Mouse (Mus musculus) midbrain, postnatal 0 days (tissue): ENCODE results near the gene Ucp2. TPM values are rescaled to one million over a fixed set of nuclear protein-coding genes. Genes with fewer than 3 reads are reported as not detected.

Source experiments
- ATAC-seq: fragments of 200-750 bp; cut with Nextera tagmentation; 2 replicates; pipeline ENCODE4 v1.8.0; 2017; ENCODE audit warnings: moderate number of reproducible peaks, mild to moderate bottlenecking, moderate TSS enrichment, moderate library complexity; ENCODE audit not compliant: low FRiP score
- DNase-seq: peaks from one replicate; pipeline ENCODE4 v3.0.0-alpha.2; 2015; ENCODE audit warnings: low spot score
- H3K27ac ChIP-seq: fragments of 300-500 bp; sonication (generic); 2 replicates; pipeline ENCODE4 v1.5.1; 2014; ENCODE audit warnings: low read depth, mild to moderate bottlenecking, low read length, mixed read lengths
- H3K27me3 ChIP-seq: fragments of 300-500 bp; sonication (generic); 2 replicates; pipeline ENCODE4 v1.6.1; 2014; ENCODE audit warnings: low read length, control low read depth, mixed read lengths; ENCODE audit not compliant: insufficient read depth
- H3K36me3 ChIP-seq: fragments of 300-500 bp; sonication (generic); 2 replicates; pipeline ENCODE4 v1.6.1; 2014; ENCODE audit warnings: low read length, control low read depth, mixed read lengths; ENCODE audit not compliant: insufficient read depth
- H3K4me1 ChIP-seq: fragments of 300-500 bp; sonication (generic); 2 replicates; pipeline ENCODE4 v1.6.1; 2014; ENCODE audit warnings: mild to moderate bottlenecking, control low read depth, antibody characterized with exemption, low read length, mixed read lengths; ENCODE audit not compliant: insufficient read depth
- H3K4me2 ChIP-seq: fragments of 300-500 bp; sonication (generic); 2 replicates; pipeline ENCODE4 v1.6.1; 2014; ENCODE audit warnings: low read depth, mild to moderate bottlenecking, low read length, mixed read lengths; ENCODE audit not compliant: poor library complexity, severe bottlenecking
- H3K4me3 ChIP-seq: fragments of 300-500 bp; sonication (generic); 2 replicates; pipeline ENCODE4 v1.5.1; 2014; ENCODE audit warnings: low read depth, mild to moderate bottlenecking, low read length, moderate library complexity
- H3K9ac ChIP-seq: fragments of 300-500 bp; sonication (generic); replicated peaks from 2 replicates; pipeline ENCODE4 v1.6.1; 2014; ENCODE audit warnings: mild to moderate bottlenecking, low read length, moderate library complexity, mixed read lengths; ENCODE audit not compliant: poor library complexity, severe bottlenecking
- H3K9me3 ChIP-seq: fragments of 300-500 bp; sonication (generic); 2 replicates; pipeline ENCODE4 v1.6.1; 2016; ENCODE audit warnings: low read length, control low read depth
- CTCF ChIP-seq: IDR thresholded peaks from 2 replicates; pipeline ENCODE4 v1.5.1; 2016; ENCODE audit warnings: antibody characterized with exemption, mild to moderate bottlenecking
- WGBS: fragments of 180-500 bp; shearing (Covaris S2); extraction: QIAGEN DNeasy Blood & Tissue Kit; methylation state at CpG from one replicate; pipeline ENCODE4 v1.1.7; 2014; 5-methylcytosine and 5-hydroxymethylcytosine counted together
- polyA plus RNA-seq: library from polyadenylated mRNA; unstranded; fragments of >200 nt; fragmentation: Nextera tagmentation; extraction: Ambion mirVana; gene quantifications from 2 replicates; pipeline ENCODE4 v1.2.1, GENCODE M21; 2015
- total RNA-seq: library from RNA; depleted of rRNA; stranded (reverse); fragments of >200 nt; gene quantifications from 2 replicates; pipeline ENCODE4 v1.2.3, GENCODE M21; 2014

Gene Ucp2
- total and polyA plus RNA-seq, 2 experiments from 2014 or later, result 99.9 to 118 TPM

GRCm38 (mm10) chr7:100465656-100466309 is 27.4 kb upstream of the Ucp2 start:
- no peak overlapping the region for H3K27ac ChIP-seq
- no peak for ATAC-seq

GRCm38 (mm10) chr7:100466781-100467510 is 26.2 kb upstream of the Ucp2 start:
- Histone ChIP-seq H3K9ac (no peak overlapping the region), H3K4me3 (no peak overlapping the region), H3K4me2 (no peak overlapping the region), H3K27ac (no peak overlapping the region), H3K36me3 (peaks cover 23% of the 10 kb centered on the region), H3K9me3 (no peaks in the 10 kb centered on the region), H3K4me1 (no peaks in the 10 kb centered on the region), H3K27me3 (no peaks in the 10 kb centered on the region)
- TF ChIP-seq CTCF, result no peak
- WGBS, result 92% methylated on average over 11 of the region's 11 CpGs
- ATAC-seq (no peak), DNase-seq (no peak)

More at GRCm38 (mm10) chr7:100465656-100466309, 27.4 kb upstream of the Ucp2 start:
- H3K4me3 ChIP-seq, result no peak overlapping the region
- H3K36me3 ChIP-seq, result peaks cover 21% of the 10 kb centered on the region
- no peak overlapping the region for H3K4me2 ChIP-seq
- H3K9me3 ChIP-seq, result no peaks in the 10 kb centered on the region
- H3K27me3 ChIP-seq, result no peaks in the 10 kb centered on the region
- H3K9ac ChIP-seq, result no peak overlapping the region
- no peak for DNase-seq
- WGBS, result 66% methylated on average over 5 of the region's 5 CpGs
- TF ChIP-seq CTCF, result no peak
- H3K4me1 ChIP-seq, result no peaks in the 10 kb centered on the region

DNA sequence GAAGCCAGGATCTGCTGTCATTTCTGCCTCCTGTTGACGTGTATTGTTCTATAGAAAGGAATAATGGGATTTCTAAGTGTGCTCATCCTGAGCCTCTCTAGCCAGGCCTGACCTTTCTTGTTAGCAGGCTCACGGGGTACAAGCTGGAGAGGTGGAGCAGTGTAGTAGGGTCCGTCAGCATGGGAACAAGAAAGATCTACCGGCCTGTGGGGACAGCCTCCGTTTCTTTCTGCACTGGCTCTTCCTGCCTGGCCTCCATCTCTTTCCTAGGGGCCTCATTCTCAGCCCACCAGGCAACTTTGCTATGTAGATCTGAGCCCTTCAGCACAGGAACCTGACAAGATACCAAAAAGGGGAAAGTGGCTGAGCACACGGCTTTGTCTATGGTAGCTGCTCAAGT is 24.4 kb upstream of the Ucp2 start:
- WGBS, result 86% methylated on average over 6 of the region's 6 CpGs
- Histone ChIP-seq H3K9ac (no peak overlapping the region), H3K27ac (no peak overlapping the region), H3K4me2 (no peak overlapping the region), H3K4me3 (no peak overlapping the region), H3K27me3 (no peaks in the 10 kb centered on the region), H3K9me3 (no peaks in the 10 kb centered on the region), H3K4me1 (no peaks in the 10 kb centered on the region), H3K36me3 (peaks cover 23% of the 10 kb centered on the region)
- ATAC-seq (no peak), DNase-seq (no peak)
- TF ChIP-seq CTCF, result no peak

- Histone ChIP-seq H3K27me3 (no peaks in the 10 kb centered on the region), H3K4me3 (no peak overlapping the region), H3K9ac (no peak overlapping the region), H3K4me2 (no peak overlapping the region), H3K9me3 (no peaks in the 10 kb centered on the region), H3K36me3 (peaks cover 18% of the 10 kb centered on the region), H3K4me1 (no peaks in the 10 kb centered on the region), H3K27ac (no peak overlapping the region)
- WGBS, result 96% methylated on average over 1 of the region's 1 CpGs
- DNase-seq, result no peak
- no peak for TF ChIP-seq CTCF
- ATAC-seq, result no peak
Observed at GRCm38 (mm10) chr7:100469502-100469901, 23.6 kb upstream of the Ucp2 start.

- Histone ChIP-seq H3K4me2 (no peak overlapping the region), H3K27ac (no peak overlapping the region), H3K4me1 (no peaks in the 10 kb centered on the region), H3K4me3 (no peak overlapping the region), H3K27me3 (no peaks in the 10 kb centered on the region), H3K36me3 (peaks cover 16% of the 10 kb centered on the region; the same call in 1 of the 2 replicates), H3K9me3 (no peaks in the 10 kb centered on the region), H3K9ac (no peak overlapping the region)
- no peak for TF ChIP-seq CTCF
- DNase-seq (no peak), ATAC-seq (no peak)
- WGBS, result 93% methylated on average over 11 of the region's 11 CpGs
Observed at GRCm38 (mm10) chr7:100470796-100471406, 22.2 kb upstream of the Ucp2 start.

DNA sequence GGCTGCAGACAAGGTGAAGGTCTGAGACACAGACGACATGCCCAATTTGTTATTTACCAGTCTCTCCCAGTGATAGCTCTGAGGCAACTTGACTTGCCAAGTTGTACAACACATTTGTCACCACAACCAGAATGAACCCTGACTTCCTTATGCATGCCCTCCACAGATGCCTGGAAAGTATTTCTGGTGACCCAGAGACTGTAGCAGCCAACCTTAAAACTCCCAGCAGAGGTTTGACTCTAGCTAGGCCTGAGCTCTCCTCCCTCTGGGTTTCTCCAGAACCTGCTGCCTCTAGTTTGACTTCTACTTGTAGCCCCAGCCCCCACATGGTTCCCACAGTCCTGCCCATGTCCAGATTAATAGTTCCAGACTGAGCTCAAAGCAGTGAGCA is 21.7 kb upstream of the Ucp2 start:
- no peak for ATAC-seq
- WGBS, result 83% methylated on average over 1 of the region's 1 CpGs
- no peaks in the 10 kb centered on the region for H3K9me3 ChIP-seq
- no peaks in the 10 kb centered on the region for H3K27me3 ChIP-seq
- no peak overlapping the region for H3K4me2 ChIP-seq
- no peak for TF ChIP-seq CTCF
- no peak overlapping the region for H3K9ac ChIP-seq
- no peak for DNase-seq
- peaks cover 16% of the 10 kb centered on the region; the same call in 1 of the 2 replicates for H3K36me3 ChIP-seq
- no peaks in the 10 kb centered on the region for H3K4me1 ChIP-seq
- no peak overlapping the region for H3K4me3 ChIP-seq
- H3K27ac ChIP-seq, result no peak overlapping the region
